Mouse (Mus musculus) embryonic fibroblast, embryonic 13.5 days (primary cell): ENCODE measurements around the gene Ssna1.

Experiments used
- CTCF ChIP-seq: IDR thresholded peaks from 2 replicates; pipeline ENCODE4 v1.5.1; 2011; ENCODE audit warnings: mild to moderate bottlenecking, control low read depth, low read length, moderate library complexity, borderline replicate concordance; ENCODE audit not compliant: insufficient read depth
- POLR2A ChIP-seq: IDR thresholded peaks from 2 replicates; pipeline ENCODE4 v1.6.1; 2011; ENCODE audit warnings: low read depth, mild to moderate bottlenecking, control low read depth, low read length, moderate library complexity

DNA sequence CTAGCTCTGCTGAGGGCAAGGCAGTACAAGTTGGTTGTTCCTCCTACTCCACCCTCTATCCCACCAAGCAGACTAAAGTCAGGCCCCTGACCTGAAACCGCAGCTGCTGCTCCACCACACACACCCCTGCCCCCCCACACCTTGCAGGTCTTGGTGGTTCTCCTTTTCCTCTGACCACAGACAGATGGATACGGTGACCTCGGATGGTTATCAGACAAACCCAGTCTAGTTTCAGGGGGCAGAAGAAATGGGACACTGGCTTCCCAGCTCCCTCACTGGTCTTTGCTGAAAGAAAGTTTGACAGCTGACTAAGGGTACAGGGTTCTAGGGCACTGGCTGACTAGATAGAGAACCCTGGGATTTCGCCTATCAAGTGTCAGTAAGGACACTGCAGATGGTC lies 38.8 kb downstream of the Ssna1 start:
- TF ChIP-seq CTCF (no peak), POLR2A (no peak)
